Mouse (Mus musculus): Measurements from ENCODE around the gene Ptprd. TPM values are rescaled to one million over a fixed set of nuclear protein-coding genes. Genes with fewer than 3 reads are reported as not detected.

Ptprd gene
- 4.0 and 4.2 TPM in 2 replicates for polyA plus RNA-seq (2016; fragmentation: Nextera tagmentation; extraction: Ambion mirVana)

DNA sequence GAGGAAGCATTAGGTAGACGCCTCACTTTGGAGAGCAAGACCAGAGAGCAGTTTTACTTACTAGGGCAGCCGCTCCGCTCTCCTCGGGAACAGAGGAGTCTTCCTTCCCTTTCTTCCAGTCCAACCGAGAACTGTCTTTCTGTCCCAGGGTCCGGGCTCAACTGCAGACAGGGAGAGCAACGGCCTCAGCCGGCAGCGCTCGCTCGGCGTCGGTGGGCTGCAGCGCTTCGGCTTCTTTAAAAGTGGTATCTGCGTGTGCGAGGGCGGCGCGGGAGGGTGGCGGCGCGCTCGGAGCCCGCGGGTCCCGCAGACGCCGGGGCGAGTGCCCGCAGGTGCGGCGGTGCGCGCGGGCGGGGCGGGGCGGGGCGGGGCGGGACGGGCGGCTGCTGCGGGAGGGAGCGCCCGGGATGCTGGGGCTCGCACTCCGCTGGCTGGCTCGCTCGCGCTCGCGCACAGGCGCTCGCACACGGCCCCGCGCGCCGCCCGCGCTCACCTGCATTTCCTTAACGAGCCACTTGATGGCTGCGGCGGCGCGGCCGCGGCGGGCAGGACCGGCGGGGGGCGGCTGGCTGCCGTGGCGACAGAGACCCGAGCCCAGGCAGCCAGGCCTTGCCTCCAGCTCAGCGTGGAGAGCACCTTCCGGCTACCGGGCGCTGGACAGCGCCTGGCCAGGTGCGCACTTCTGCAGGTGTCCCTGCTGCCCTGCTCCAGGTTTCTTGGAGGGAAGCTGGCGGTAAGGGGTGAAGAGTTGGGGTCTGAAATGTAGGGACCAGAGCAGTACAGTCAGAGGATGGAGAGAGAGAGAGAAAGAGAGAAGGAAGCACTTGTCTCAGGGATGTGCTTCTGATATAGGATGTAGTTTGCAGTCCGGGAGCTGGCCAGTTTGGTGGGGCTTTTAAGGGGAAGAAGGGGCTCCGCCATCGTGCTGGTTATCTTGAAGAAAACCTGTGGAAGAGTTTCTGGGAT is at the start of gene Ptprd:
Ptprd (minus strand) TSS at position 433 of the 966 bp plus-strand sequence.
- H3K4me1 ChIP-seq = no peaks in the 10 kb centered on the region
- peak within 1 kb of the TSS; percentile 43 for H3K4me3 ChIP-seq
- H3K27ac ChIP-seq = no peak within 1 kb of the TSS
- ATAC-seq = no peak
- H3K27me3 ChIP-seq (replicated peaks) = peaks cover 33% of the 10 kb centered on the region
- H3K4me2 ChIP-seq = peak within 1 kb of the TSS; percentile 66
- 1% methylated on average over 59 of the region's 86 CpGs for WGBS (ENCODE audit: insufficient replicate concordance)
- H3K9me3 ChIP-seq (replicated peaks) = no peaks in the 10 kb centered on the region
- H3K9ac ChIP-seq = no peak within 1 kb of the TSS
- no peaks in the 10 kb centered on the region for H3K36me3 ChIP-seq

DNA sequence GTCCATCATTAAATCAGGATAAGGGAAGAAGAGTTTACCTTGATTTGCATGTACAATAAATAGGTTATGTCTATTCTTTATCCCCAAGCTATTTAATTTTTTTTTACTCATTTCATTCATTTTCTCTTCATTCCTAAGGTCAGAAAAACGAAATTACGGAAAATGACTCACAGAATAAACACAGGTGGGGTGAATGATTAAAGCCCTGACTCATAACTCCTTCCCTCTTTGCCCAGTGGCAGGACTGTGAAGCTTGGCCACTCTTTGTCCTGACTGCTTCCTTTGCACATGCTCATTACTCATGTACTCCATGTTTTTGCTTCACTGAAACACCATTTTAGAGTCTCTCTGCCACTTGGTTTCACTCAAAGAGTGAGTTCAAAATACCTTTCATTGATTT is 24.1 kb upstream of the Ptprd start:
- no peak overlapping the region for H3K4me2 ChIP-seq
- H3K4me3 ChIP-seq = no peak overlapping the region
- H3K9me3 ChIP-seq (replicated peaks) = no peaks in the 10 kb centered on the region
- no peaks in the 10 kb centered on the region for H3K36me3 ChIP-seq
- no peaks in the 10 kb centered on the region for H3K4me1 ChIP-seq
- 54% methylated on average over 2 of the region's 2 CpGs for WGBS (ENCODE audit: insufficient replicate concordance)
- ATAC-seq = no peak
- H3K27ac ChIP-seq = no peak overlapping the region
- no peak overlapping the region for H3K9ac ChIP-seq
- no peaks in the 10 kb centered on the region for H3K27me3 ChIP-seq (replicated peaks)

DNA sequence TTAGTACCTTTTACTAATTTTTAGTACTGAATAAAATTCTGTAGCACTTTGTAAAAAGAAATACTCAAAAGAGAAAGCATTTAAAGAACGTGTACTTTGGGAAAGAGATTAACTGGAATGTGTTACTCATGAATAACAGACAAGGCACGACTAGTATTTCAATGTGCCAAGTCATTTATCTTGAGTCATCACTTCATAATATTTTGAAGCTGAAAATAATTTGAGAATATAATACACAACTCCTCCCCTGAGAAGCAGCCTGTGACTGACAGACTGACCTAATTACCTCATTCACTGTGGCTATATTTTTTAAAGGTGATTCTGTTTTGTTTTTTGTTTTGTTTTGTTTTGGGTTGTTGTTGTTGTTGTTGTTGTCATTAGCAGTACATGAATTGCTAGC is 23.6 kb upstream of the Ptprd start:
- no peak overlapping the region for H3K9ac ChIP-seq

DNA sequence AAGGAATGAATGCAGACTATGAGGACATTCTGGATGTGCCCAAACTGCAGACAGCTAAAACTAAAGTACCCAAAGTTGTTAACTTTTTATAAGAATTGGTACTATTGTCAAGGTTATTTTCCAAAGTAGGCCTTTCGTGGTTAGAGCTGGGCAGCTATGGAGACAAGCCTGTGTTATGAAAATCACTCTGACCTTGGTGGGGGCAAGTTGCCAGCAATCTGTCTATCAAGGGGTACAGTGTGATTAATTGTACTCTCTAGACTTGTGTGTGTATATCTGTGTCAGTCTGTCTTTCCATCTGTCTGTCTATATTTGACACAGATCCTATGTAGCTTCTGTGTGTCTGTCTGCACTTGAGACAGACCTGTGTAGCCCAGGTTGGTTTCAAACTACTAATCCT is 22.9 kb upstream of the Ptprd start:
- ATAC-seq = no peak
- Histone ChIP-seq H3K27me3 (replicated peaks) (no peaks in the 10 kb centered on the region), H3K4me1 (no peaks in the 10 kb centered on the region), H3K9me3 (replicated peaks) (no peaks in the 10 kb centered on the region), H3K4me3 (no peak overlapping the region), H3K36me3 (no peaks in the 10 kb centered on the region), H3K9ac (no peak overlapping the region), H3K4me2 (no peak overlapping the region), H3K27ac (no peak overlapping the region)
- WGBS (ENCODE audit: insufficient replicate concordance) = 66% methylated on average over 1 of the region's 1 CpGs

More for the DNA sequence above, 23.6 kb upstream of the Ptprd start:
- ATAC-seq = no peak
- H3K27me3 ChIP-seq (replicated peaks) = no peaks in the 10 kb centered on the region
- H3K4me1 ChIP-seq = no peaks in the 10 kb centered on the region
- no peak overlapping the region for H3K4me2 ChIP-seq
- H3K36me3 ChIP-seq = no peaks in the 10 kb centered on the region
- H3K4me3 ChIP-seq = no peak overlapping the region
- H3K9me3 ChIP-seq (replicated peaks) = no peaks in the 10 kb centered on the region
- no peak overlapping the region for H3K27ac ChIP-seq
- 58% methylated on average over 2 of the region's 2 CpGs for WGBS (ENCODE audit: insufficient replicate concordance)

GRCm38 (mm10) chr4:78213949-78214348 is 2.2 kb upstream of the Ptprd start:
- 69% methylated on average over 4 of the region's 4 CpGs for WGBS (ENCODE audit: insufficient replicate concordance)
- no peaks in the 10 kb centered on the region for H3K4me1 ChIP-seq
- H3K4me3 ChIP-seq = no peak overlapping the region
- H3K9me3 ChIP-seq (replicated peaks) = no peaks in the 10 kb centered on the region
- no peak overlapping the region for H3K4me2 ChIP-seq
- H3K9ac ChIP-seq = no peak overlapping the region
- H3K27me3 ChIP-seq (replicated peaks) = peaks cover 33% of the 10 kb centered on the region
- H3K36me3 ChIP-seq = no peaks in the 10 kb centered on the region
- no peak overlapping the region for H3K27ac ChIP-seq
- ATAC-seq = no peak

DNA sequence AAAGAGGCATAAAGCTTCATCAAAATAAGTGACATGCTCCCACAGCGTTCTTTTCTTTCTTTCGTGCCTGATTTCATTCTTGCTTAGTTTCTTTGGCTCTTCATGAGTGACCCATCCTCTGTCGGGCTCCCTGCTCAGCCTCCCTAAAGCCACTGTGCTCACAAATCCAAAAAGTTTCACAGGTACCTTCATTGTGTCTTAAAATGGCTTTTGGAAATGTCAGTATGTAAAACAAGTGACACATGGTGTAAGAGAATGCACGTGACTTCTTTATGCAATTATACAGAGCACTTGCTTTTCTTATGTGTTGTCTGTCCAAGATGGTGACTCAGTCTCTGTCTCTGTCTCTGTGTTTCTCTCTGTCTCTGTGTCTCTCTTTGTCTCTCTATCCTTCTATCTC is 1.2 kb upstream of the Ptprd start:
- no peak for ATAC-seq
- Histone ChIP-seq H3K4me2 (no peak overlapping the region), H3K36me3 (no peaks in the 10 kb centered on the region), H3K9ac (no peak overlapping the region), H3K27ac (no peak overlapping the region), H3K4me3 (no peak overlapping the region), H3K27me3 (replicated peaks) (peaks cover 33% of the 10 kb centered on the region), H3K9me3 (replicated peaks) (no peaks in the 10 kb centered on the region), H3K4me1 (no peaks in the 10 kb centered on the region)
- WGBS (ENCODE audit: insufficient replicate concordance) = 44% methylated on average over 4 of the region's 4 CpGs

DNA sequence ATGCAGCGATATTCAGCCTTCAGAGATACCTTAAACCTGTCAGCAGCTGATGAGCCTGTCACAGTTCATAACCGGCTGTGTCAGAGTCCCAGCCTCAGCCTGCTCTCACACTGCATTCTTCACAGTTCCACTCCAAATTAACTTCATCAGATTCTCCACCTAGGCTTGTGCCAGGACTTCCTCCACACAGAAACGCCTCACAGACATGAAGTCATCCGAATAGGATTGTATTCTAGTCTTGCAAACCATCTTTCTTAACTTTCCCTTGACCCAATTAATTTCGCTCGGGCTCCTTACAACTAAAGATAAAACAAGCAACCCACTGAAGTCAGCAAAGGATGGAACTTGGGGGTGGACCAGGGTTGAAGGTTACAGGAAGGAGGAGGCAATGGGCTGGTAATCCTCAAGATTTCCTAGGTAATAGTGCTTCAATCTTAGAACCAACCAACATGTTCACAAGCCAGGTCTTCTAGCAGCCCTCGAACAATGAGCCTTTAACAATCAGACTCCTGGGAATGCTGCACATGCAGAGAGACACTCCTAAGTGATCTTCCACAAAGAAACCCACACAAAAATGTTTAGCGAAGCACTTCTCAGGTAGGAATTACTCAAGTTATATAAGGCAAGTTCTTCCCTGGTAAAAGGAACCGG is 758 bp downstream of the Ptprd start:
- peaks cover 33% of the 10 kb centered on the region for H3K27me3 ChIP-seq (replicated peaks)
- no peak overlapping the region for H3K27ac ChIP-seq
- WGBS (ENCODE audit: insufficient replicate concordance) = 25% methylated on average over 9 of the region's 9 CpGs
- ATAC-seq = no peak
- peak overlapping the region; percentile 43; the same call in 1 of the 2 replicates for H3K4me3 ChIP-seq
- H3K36me3 ChIP-seq = no peaks in the 10 kb centered on the region
- H3K9me3 ChIP-seq (replicated peaks) = no peaks in the 10 kb centered on the region
- H3K4me1 ChIP-seq = no peaks in the 10 kb centered on the region
- no peak overlapping the region for H3K9ac ChIP-seq
- H3K4me2 ChIP-seq = peak overlapping the region; percentile 66

GRCm38 (mm10) chr4:78205018-78205417 is 6.7 kb downstream of the Ptprd start:
- Histone ChIP-seq H3K4me1 (no peaks in the 10 kb centered on the region), H3K36me3 (no peaks in the 10 kb centered on the region), H3K4me3 (no peak overlapping the region), H3K9ac (no peak overlapping the region), H3K27me3 (replicated peaks) (no peaks in the 10 kb centered on the region), H3K9me3 (replicated peaks) (no peaks in the 10 kb centered on the region), H3K4me2 (no peak overlapping the region), H3K27ac (no peak overlapping the region)
- ATAC-seq = no peak
- WGBS (ENCODE audit: insufficient replicate concordance) = 30% methylated on average over 3 of the region's 3 CpGs

GRCm38 (mm10) chr4:78168447-78168846 is 43.3 kb downstream of the Ptprd start:
- WGBS (ENCODE audit: insufficient replicate concordance) = 80% methylated on average over 1 of the region's 1 CpGs

DNA sequence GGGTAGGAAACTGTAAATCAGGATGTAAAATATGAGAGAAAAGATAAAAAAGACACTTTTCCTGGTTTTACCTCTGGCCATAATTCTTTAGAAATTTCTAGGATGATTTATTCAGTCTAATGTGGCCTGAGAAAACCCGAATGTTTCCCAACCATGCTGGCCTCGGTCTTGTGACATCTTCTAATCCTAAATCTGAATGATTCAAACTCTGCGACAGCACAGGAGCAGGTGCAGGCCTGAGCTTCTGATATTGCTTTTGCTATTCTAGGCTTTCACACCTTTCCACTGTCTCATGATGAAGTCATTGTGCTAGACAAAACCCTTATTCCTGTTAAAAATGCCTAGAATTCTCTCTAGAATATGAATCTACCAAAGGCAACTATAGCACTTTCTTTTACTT is 51.3 kb downstream of the Ptprd start:
- no peak overlapping the region for H3K4me2 ChIP-seq
- H3K36me3 ChIP-seq = no peaks in the 10 kb centered on the region
- WGBS (ENCODE audit: insufficient replicate concordance) = 82% methylated on average over 3 of the region's 3 CpGs

More at GRCm38 (mm10) chr4:78168447-78168846, 43.3 kb downstream of the Ptprd start:
- no peak overlapping the region for H3K27ac ChIP-seq
- no peaks in the 10 kb centered on the region for H3K4me1 ChIP-seq
- no peaks in the 10 kb centered on the region for H3K36me3 ChIP-seq
- no peak for ATAC-seq
- no peak overlapping the region for H3K4me2 ChIP-seq
- no peak overlapping the region for H3K9ac ChIP-seq
- H3K9me3 ChIP-seq (replicated peaks) = no peaks in the 10 kb centered on the region
- H3K27me3 ChIP-seq (replicated peaks) = no peaks in the 10 kb centered on the region
- no peak overlapping the region for H3K4me3 ChIP-seq

DNA sequence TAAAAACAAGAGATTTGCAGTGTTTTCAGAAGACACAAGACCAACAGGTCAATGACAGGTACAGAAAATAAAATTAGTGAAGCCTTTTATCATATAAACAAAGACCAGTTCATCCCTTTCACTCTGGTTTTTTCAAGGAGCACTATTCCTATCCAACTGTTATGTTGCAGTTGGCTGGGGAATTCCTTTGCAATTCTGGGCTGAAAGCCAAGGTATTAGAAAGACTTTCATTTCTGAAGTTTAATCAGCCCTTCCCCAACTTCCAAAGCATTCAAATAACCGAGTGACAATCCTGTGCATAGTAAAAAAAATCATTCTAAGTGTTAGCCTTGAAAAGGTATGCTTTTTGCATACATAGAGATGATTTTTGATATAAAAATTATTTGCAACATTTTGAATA is 61.2 kb downstream of the Ptprd start:
- H3K36me3 ChIP-seq = no peaks in the 10 kb centered on the region
- no peak overlapping the region for H3K9ac ChIP-seq
- 28% methylated on average over 1 of the region's 1 CpGs for WGBS (ENCODE audit: insufficient replicate concordance)
- H3K9me3 ChIP-seq (replicated peaks) = no peaks in the 10 kb centered on the region
- no peak overlapping the region for H3K4me2 ChIP-seq
- no peaks in the 10 kb centered on the region for H3K4me1 ChIP-seq
- H3K27me3 ChIP-seq (replicated peaks) = no peaks in the 10 kb centered on the region
- no peak overlapping the region for H3K4me3 ChIP-seq
- ATAC-seq = no peak
- H3K27ac ChIP-seq = no peak overlapping the region

More for the DNA sequence above, 51.3 kb downstream of the Ptprd start:
- Histone ChIP-seq H3K27me3 (replicated peaks) (no peaks in the 10 kb centered on the region), H3K4me3 (no peak overlapping the region), H3K4me1 (no peaks in the 10 kb centered on the region), H3K9me3 (replicated peaks) (no peaks in the 10 kb centered on the region), H3K9ac (no peak overlapping the region), H3K27ac (no peak overlapping the region)
- no peak for ATAC-seq

GRCm38 (mm10) chr4:78142767-78143148 is 69.0 kb downstream of the Ptprd start:
- 81% methylated on average over 1 of the region's 1 CpGs for WGBS (ENCODE audit: insufficient replicate concordance)
- Histone ChIP-seq H3K27me3 (replicated peaks) (no peaks in the 10 kb centered on the region), H3K9ac (no peak overlapping the region), H3K9me3 (replicated peaks) (no peaks in the 10 kb centered on the region), H3K4me3 (no peak overlapping the region), H3K4me2 (no peak overlapping the region), H3K36me3 (no peaks in the 10 kb centered on the region), H3K4me1 (no peaks in the 10 kb centered on the region), H3K27ac (no peak overlapping the region)
- no peak for ATAC-seq
